12 mouse cellular contexts compared by ENCODE assay signal in genomic region chr7:6386995-6387394, GRCm38 (mm10). TPM values are rescaled to one million over a fixed set of nuclear protein-coding genes. Genes with fewer than 3 reads are reported as not detected.
DNase-seq lines count a peak whose midpoint lies in the region; ATAC-seq lines count a peak whose summit lies in the region.
"Had no signal": no experiment of that assay in that cellular context is flagged by ENCODE, and none has a peak within 500 bp of the region (broad histone marks: within the 10 kb centered on the region; RNA-seq: fewer than 3 reads in every experiment).

No protein-coding gene starts in this region.

- peak; percentile 72; the same call in 1 of the 2 replicates for ATAC-seq in frontal cortex, adult (ENCODE audit: low TSS enrichment)
- no peak for ATAC-seq in cerebellum, adult (ENCODE audit: insufficient number of reproducible peaks, low FRiP score, low TSS enrichment)
- ATAC-seq: midbrain, embryonic 16.5 days had no signal

- DNase-seq in frontal cortex, postnatal 25 days (ENCODE audit: low spot score in 2 of 2): no peak
- DNase-seq in layer of hippocampus, adult 11-12 months (ENCODE audit: low spot score): peak; percentile 50
- no peak for DNase-seq in layer of hippocampus, postnatal 25 days (ENCODE audit: extremely low spot score in 1 of 2, low spot score in 1 of 2)
- DNase-seq in gastrocnemius, postnatal 10 days: peak; percentile 15
- peak; percentile 31 to 43 for DNase-seq in layer of hippocampus, postnatal 36 days
- DNase-seq in cerebellum, postnatal 25 days: no peak
- DNase-seq: adrenal gland, adult 8-10 months; cerebellum, adult 18-20 months; thymus, adult 2 months had no signal

RNA-seq across cellular contexts. Expression of gene Zfp28, which starts 3.9 kb away (rescaled TPM):
- total RNA-seq in layer of hippocampus, postnatal 25 days (2021): 1 to 10 TPM; 6.7 to 7.8 TPM
- 1 to 10 TPM; 3.7 to 3.9 TPM for total RNA-seq in gastrocnemius, postnatal 10 days (2021)
- 10 to 100 TPM in 1 of 2 experiments, 1 to 10 TPM in 1; 6.0 to 12.0 TPM for total RNA-seq in layer of hippocampus, postnatal 36 days (2021)

RNA-seq across cellular contexts. Expression of gene Smim17, which starts 11.5 kb away (rescaled TPM):
- 10 to 100 TPM; 18.4 to 22.0 TPM for total RNA-seq in layer of hippocampus, postnatal 25 days (2021)
- total RNA-seq in gastrocnemius, postnatal 10 days (2021): under 1 TPM in 1 of 2 experiments, not detected in 1; 0.77 TPM
- 10 to 100 TPM; 21.3 to 24.2 TPM for total RNA-seq in layer of hippocampus, postnatal 36 days (2021)

RNA-seq across cellular contexts. Expression of gene Gm20715, which starts 23.1 kb away (rescaled TPM):
- under 1 TPM; 0.15 to 0.23 TPM for total RNA-seq in layer of hippocampus, postnatal 25 days (2021)
- total RNA-seq in gastrocnemius, postnatal 10 days (2021): not detected
- under 1 TPM; 0.45 to 0.68 TPM for total RNA-seq in layer of hippocampus, postnatal 36 days (2021)

RNA-seq across cellular contexts. Expression of gene Zfp78, which starts 23.9 kb away (rescaled TPM):
- total RNA-seq in layer of hippocampus, postnatal 25 days (2021): 1 to 10 TPM; 3.8 to 5.6 TPM
- under 1 TPM; 0.84 to 0.92 TPM for total RNA-seq in gastrocnemius, postnatal 10 days (2021)
- 1 to 10 TPM; 5.3 to 5.8 TPM for total RNA-seq in layer of hippocampus, postnatal 36 days (2021)

RNA-seq across cellular contexts. Expression of gene Gm3854, which starts 43.4 kb away (rescaled TPM):
- total RNA-seq in layer of hippocampus, postnatal 25 days (2021): 1 to 10 TPM; 5.8 to 6.7 TPM
- under 1 TPM; 0.12 to 0.14 TPM for total RNA-seq in gastrocnemius, postnatal 10 days (2021)
- total RNA-seq in layer of hippocampus, postnatal 36 days (2021): 1 to 10 TPM; 6.0 to 8.0 TPM

Comparison
In these comparisons a context has a peak if more than half of its experiments do, and no peak if none do; other contexts are left out.
1. DNase-seq: peak in layer of hippocampus, adult 11-12 months (single experiment), gastrocnemius, postnatal 10 days (single experiment) and layer of hippocampus, postnatal 36 days (2 of 2); none in frontal cortex, postnatal 25 days (0 of 2), layer of hippocampus, postnatal 25 days (0 of 2) and cerebellum, postnatal 25 days (0 of 2).
2. RNA of gene Smim17, which starts 11.5 kb away (total RNA-seq): 21.3 to 24.2 TPM in layer of hippocampus, postnatal 36 days and 18.4 to 22.0 TPM in layer of hippocampus, postnatal 25 days; 0.77 TPM in gastrocnemius, postnatal 10 days; every median in the first group is over 10 times any median in the second.